Mouse (Mus musculus) midbrain, embryonic 14.5 days (tissue): ENCODE data around the gene Xxylt1. TPM values are rescaled to one million over a fixed set of nuclear protein-coding genes. Genes with fewer than 3 reads are reported as not detected.

Experiments used
- ATAC-seq: fragments of 200-750 bp; cut with Nextera tagmentation; 2 replicates; pipeline ENCODE4 v1.8.0; 2017; ENCODE audit warnings: moderate number of reproducible peaks, moderate library complexity; ENCODE audit not compliant: low FRiP score, low TSS enrichment
- DNase-seq: peaks from one replicate; pipeline ENCODE4 v3.0.0-alpha.2; 2015
- H3K27ac ChIP-seq: fragments of 300-500 bp; sonication (generic); replicated peaks from 2 replicates; pipeline ENCODE4 v1.5.1; 2014; ENCODE audit warnings: mild to moderate bottlenecking, low read depth, low read length, moderate library complexity
- H3K27me3 ChIP-seq: fragments of 300-500 bp; sonication (generic); 2 replicates; pipeline ENCODE4 v1.6.1; 2014; ENCODE audit warnings: low read length, control low read depth, mixed read lengths; ENCODE audit not compliant: control insufficient read depth, insufficient read depth
- H3K36me3 ChIP-seq: fragments of 300-500 bp; sonication (generic); 2 replicates; pipeline ENCODE4 v1.6.1; 2014; ENCODE audit warnings: low read length, control low read depth; ENCODE audit not compliant: control insufficient read depth, insufficient read depth
- H3K4me1 ChIP-seq: fragments of 300-500 bp; sonication (generic); 2 replicates; pipeline ENCODE4 v1.6.1; 2014; ENCODE audit warnings: mild to moderate bottlenecking, antibody characterized with exemption, low read length, control low read depth; ENCODE audit not compliant: control insufficient read depth, insufficient read depth
- H3K4me2 ChIP-seq: fragments of 300-500 bp; sonication (generic); 2 replicates; pipeline ENCODE4 v1.6.1; 2014; ENCODE audit warnings: mild to moderate bottlenecking, low read length, moderate library complexity
- H3K4me3 ChIP-seq: fragments of 300-500 bp; sonication (generic); replicated peaks from 2 replicates; pipeline ENCODE4 v1.5.1; 2014; ENCODE audit warnings: low read depth, low read length
- H3K9ac ChIP-seq: fragments of 300-500 bp; sonication (generic); replicated peaks from 2 replicates; pipeline ENCODE4 v1.6.1; 2014; ENCODE audit warnings: mild to moderate bottlenecking, low read length, moderate library complexity
- H3K9me3 ChIP-seq: fragments of 300-500 bp; sonication (generic); 2 replicates; pipeline ENCODE4 v1.6.1; 2016; ENCODE audit warnings: low read length, control low read depth, mixed read lengths; ENCODE audit not compliant: control insufficient read depth
- whole genome bisulfite sequencing: fragments of 180-500 bp; shearing (Covaris S2); extraction: QIAGEN DNeasy Blood & Tissue Kit; methylation state at CpG from one replicate; pipeline ENCODE4 v1.1.7; 2014; 5-methylcytosine and 5-hydroxymethylcytosine counted together
- polyA plus RNA-seq: library from polyadenylated mRNA; unstranded; fragments of >200 nt; fragmentation: Nextera tagmentation; extraction: Ambion mirVana; gene quantifications from 2 replicates; pipeline ENCODE4 v1.2.1, GENCODE M21; 2014

The Xxylt1 gene
- polyA plus RNA-seq, 1 experiment from 2014 or later: 14.4 TPM

DNA sequence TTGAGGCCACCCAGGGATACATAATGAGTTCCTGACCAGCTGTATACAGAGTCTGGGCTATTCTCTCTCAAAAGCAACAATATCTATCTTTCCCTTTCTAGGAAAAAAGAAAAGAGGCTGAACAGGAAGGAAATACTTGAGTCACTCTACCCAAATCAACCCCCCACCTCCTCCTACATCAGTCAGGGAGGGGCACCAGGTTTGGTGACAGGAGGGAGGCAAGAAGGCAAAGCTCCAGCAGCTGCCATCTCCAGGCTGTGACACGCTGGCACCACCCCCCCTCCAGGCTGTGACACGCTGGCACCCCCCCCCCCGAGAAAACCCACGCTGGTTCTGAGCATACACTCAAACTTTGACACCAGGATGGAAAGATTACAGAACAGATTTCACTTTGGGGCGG, 85.8 kb downstream of the Xxylt1 start:
- no peaks in the 10 kb centered on the region for H3K27me3 ChIP-seq
- H3K9me3 ChIP-seq: no peaks in the 10 kb centered on the region
- H3K4me2 ChIP-seq: no peak overlapping the region
- H3K4me1 ChIP-seq: no peaks in the 10 kb centered on the region
- no peak overlapping the region for H3K27ac ChIP-seq
- no peak overlapping the region for H3K4me3 ChIP-seq
- DNase-seq (no peak), ATAC-seq (no peak)
- no peak overlapping the region for H3K9ac ChIP-seq
- WGBS: 86% methylated on average over 5 of the region's 5 CpGs
- no peaks in the 10 kb centered on the region for H3K36me3 ChIP-seq

DNA sequence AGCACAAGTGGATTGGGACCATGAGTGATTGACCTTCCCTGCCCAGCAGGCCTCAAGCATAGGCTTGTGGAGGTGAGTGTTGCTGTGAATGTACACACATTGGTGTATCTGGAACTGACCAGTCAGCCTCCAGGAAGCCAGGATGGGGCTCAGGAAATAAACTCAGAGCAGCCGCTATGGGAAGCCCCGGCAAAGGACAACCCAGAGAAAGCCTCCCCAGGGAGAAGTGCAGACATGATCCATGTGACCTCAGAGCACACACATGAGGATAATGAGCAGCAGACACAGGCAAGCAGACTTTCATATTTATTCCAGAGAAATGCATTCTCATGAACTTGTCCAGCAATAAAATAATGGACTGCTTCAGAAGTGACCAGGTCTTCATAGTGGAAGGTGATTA, 86.4 kb downstream of the Xxylt1 start:
- WGBS: 69% methylated on average over 2 of the region's 2 CpGs
- DNase-seq: no peak

DNA sequence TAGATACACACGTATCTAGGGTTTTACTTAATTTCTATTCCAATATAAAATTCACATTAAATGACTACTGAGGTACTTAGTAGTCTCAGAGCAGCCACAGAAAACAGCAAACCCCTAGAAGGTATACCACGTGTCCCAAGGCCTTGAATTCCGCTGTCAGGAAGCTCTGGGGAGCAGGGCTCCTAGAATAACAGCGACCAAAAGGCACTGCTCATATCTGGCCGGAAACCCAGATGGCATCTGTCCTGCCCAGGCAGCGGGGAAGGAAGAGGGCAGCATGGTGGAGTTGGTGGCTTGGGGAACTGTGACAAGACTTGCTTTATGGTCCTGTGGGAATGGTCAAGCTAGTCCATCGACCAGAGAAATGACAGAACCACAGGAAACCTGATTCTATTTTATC, 86.9 kb downstream of the Xxylt1 start:
- H3K27me3 ChIP-seq: no peaks in the 10 kb centered on the region
- no peaks in the 10 kb centered on the region for H3K9me3 ChIP-seq
- WGBS: 89% methylated on average over 7 of the region's 7 CpGs

More for the DNA sequence above, 86.4 kb downstream of the Xxylt1 start:
- Histone ChIP-seq H3K9ac (no peak overlapping the region), H3K9me3 (no peaks in the 10 kb centered on the region), H3K36me3 (no peaks in the 10 kb centered on the region), H3K27ac (no peak overlapping the region), H3K27me3 (no peaks in the 10 kb centered on the region), H3K4me2 (no peak overlapping the region), H3K4me1 (no peaks in the 10 kb centered on the region), H3K4me3 (no peak overlapping the region)
- ATAC-seq: no peak

DNA sequence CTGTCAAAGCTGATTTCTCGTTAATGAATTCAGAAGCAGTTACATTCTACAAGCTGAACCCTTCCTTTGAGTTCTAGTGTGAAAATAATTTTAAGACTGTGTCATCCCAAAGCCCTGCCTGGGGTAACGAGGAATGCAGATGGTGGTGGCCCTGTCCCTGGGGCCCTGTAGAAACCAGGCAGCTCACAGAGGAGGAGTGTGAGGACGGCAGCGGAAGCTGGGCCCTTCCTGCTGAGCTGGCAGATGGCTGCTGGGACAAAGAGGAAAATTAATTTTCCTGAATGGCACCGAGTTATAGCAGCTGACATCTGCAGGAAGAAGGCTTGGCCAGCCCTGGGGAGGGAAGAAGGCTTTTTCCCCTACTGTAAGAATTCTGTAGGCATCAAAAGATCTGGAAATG, 88.7 kb downstream of the Xxylt1 start:
- Histone ChIP-seq H3K9ac (no peak overlapping the region), H3K36me3 (no peaks in the 10 kb centered on the region), H3K4me2 (no peak overlapping the region), H3K27ac (peak overlapping the region; percentile 50), H3K4me3 (no peak overlapping the region), H3K4me1 (no peaks in the 10 kb centered on the region; the same call in 1 of the 2 replicates), H3K27me3 (no peaks in the 10 kb centered on the region), H3K9me3 (no peaks in the 10 kb centered on the region)
- 38% methylated on average over 5 of the region's 5 CpGs for WGBS
- ATAC-seq: no peak
- DNase-seq: no peak

More for the DNA sequence above, 86.9 kb downstream of the Xxylt1 start:
- Histone ChIP-seq H3K4me1 (no peaks in the 10 kb centered on the region), H3K4me3 (no peak overlapping the region), H3K27ac (no peak overlapping the region), H3K9ac (no peak overlapping the region), H3K36me3 (no peaks in the 10 kb centered on the region), H3K4me2 (no peak overlapping the region)
- ATAC-seq (no peak), DNase-seq (no peak)

DNA sequence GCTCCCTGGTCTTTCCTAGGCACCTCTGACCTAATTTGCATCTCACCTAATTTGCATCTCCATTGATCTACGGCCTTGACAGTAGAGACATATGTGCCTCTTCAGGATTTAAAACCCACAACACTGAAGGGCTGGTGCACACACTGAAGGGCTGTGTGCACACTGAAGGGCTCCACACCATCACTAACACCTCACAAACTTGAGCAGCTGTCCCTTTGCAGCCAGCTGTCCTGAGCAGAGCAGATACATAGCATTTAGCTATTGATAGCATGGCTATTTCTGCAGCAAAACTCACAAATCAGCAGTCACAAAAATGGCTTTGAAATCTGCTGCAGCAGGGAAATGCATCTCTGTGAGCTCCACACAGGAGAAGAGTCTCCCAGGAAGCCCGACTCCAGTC, 90.6 kb downstream of the Xxylt1 start:
- ATAC-seq: no peak
- H3K4me2 ChIP-seq: no peak overlapping the region
- H3K9me3 ChIP-seq: no peaks in the 10 kb centered on the region
- no peaks in the 10 kb centered on the region for H3K36me3 ChIP-seq
- WGBS: 47% methylated on average over 2 of the region's 2 CpGs
- 0 out of 2 replicates have a peak overlapping the region, but pooled peaks have one; percentile 15 for H3K27ac ChIP-seq
- no peak overlapping the region for H3K9ac ChIP-seq
- no peak for DNase-seq
- no peak overlapping the region for H3K4me3 ChIP-seq
- no peaks in the 10 kb centered on the region; the same call in 1 of the 2 replicates for H3K4me1 ChIP-seq
- no peaks in the 10 kb centered on the region for H3K27me3 ChIP-seq

DNA sequence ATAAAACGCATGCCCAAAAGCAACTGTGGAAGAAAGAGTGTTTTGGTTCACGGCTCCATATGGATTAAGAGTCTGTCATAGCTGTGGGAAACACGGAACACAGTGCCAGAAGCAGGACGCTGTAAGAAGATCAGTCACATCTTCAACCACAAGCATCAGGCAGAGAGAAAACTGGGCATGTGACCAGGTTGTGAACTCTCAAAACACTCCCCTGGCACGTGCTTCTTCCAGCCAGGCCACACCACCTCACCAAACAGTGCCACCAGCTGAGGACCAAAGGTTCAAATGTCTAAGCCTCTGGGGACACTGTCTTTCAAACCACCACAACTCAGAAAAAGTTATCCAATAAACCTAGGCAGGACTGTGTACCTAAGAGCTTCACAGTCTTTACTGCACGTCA, 93.0 kb downstream of the Xxylt1 start:
- no peak overlapping the region for H3K27ac ChIP-seq
- WGBS: 82% methylated on average over 6 of the region's 6 CpGs

DNA sequence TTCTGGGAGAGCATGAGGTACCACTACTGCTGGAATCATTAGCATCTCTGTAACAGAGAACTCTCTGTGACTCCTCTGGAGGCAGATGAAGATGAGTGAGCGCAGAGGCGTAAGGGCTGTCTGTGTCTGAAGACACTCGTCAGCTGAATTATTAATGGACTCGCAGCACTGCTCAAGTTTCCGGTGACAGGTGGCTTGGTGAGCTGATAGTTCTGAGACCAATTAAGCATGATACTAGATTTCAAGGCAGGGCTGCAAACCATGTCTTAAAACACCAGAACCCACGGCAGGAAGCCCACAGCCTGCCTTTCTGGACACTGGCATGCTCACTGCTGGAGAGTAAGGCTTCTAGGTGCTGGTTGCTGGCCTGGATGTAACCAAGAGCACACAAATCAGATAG, 93.5 kb downstream of the Xxylt1 start:
- H3K9ac ChIP-seq: no peak overlapping the region
- 63% methylated on average over 6 of the region's 6 CpGs for WGBS
- ATAC-seq (peak; percentile 38; the same call in 1 of the 2 replicates), DNase-seq (peak; percentile 48)
- no peak overlapping the region for H3K4me2 ChIP-seq
- no peaks in the 10 kb centered on the region for H3K36me3 ChIP-seq
- H3K27me3 ChIP-seq: no peaks in the 10 kb centered on the region
- H3K27ac ChIP-seq: 0 out of 2 replicates have a peak overlapping the region, but pooled peaks have one; percentile 60
- H3K9me3 ChIP-seq: no peaks in the 10 kb centered on the region
- H3K4me3 ChIP-seq: no peak overlapping the region
- H3K4me1 ChIP-seq: peaks cover 6% of the 10 kb centered on the region

More for the DNA sequence above, 93.0 kb downstream of the Xxylt1 start:
- H3K9me3 ChIP-seq: no peaks in the 10 kb centered on the region
- peaks cover 6% of the 10 kb centered on the region for H3K4me1 ChIP-seq
- H3K4me2 ChIP-seq: no peak overlapping the region
- ATAC-seq (no peak), DNase-seq (no peak)
- no peak overlapping the region for H3K4me3 ChIP-seq
- H3K9ac ChIP-seq: no peak overlapping the region
- H3K36me3 ChIP-seq: no peaks in the 10 kb centered on the region
- no peaks in the 10 kb centered on the region for H3K27me3 ChIP-seq

DNA sequence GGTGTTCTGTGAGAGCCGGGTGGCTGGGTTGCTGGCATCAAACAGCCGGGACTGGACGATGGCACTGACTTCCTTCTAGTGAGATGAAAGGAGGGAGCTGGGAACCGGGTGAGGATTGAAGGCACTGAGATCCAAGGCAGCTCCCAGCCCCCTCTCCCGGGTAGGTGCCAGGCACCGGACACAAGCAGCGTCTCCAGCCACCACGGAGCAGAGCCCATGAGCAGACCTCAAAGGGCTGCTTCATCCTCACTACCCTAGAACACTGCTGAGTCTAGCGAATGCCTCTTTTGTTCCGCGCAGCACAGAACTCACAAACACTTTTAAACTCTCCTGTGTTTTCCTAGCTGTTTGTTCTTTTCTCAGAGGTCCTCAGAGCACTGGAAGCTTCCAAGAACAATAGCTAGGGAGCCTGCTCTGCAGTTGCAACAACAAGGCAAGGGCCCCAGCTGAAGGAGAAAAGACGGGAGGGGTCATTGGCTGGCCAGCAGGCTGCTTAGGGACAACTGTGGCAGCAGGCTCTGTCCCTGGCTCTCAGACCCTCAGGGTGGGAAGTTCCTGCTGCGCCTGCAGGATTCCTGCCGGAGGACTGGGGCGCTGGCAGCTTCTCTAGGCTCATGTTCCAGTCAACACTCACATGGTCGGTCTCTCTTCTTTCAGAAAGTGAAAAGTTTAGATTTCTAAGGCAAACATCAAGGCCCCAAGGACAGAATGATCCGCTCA, 96.2 kb downstream of the Xxylt1 start:
- Histone ChIP-seq H3K4me3 (no peak overlapping the region), H3K9me3 (no peaks in the 10 kb centered on the region), H3K9ac (no peak overlapping the region), H3K27ac (peak overlapping the region; percentile 20; the same call in 1 of the 2 replicates), H3K27me3 (no peaks in the 10 kb centered on the region), H3K4me2 (no peak overlapping the region), H3K36me3 (no peaks in the 10 kb centered on the region), H3K4me1 (peaks cover 6% of the 10 kb centered on the region)
- DNase-seq (peak; percentile 29), ATAC-seq (no peak)
- WGBS: 24% methylated on average over 17 of the region's 17 CpGs

DNA sequence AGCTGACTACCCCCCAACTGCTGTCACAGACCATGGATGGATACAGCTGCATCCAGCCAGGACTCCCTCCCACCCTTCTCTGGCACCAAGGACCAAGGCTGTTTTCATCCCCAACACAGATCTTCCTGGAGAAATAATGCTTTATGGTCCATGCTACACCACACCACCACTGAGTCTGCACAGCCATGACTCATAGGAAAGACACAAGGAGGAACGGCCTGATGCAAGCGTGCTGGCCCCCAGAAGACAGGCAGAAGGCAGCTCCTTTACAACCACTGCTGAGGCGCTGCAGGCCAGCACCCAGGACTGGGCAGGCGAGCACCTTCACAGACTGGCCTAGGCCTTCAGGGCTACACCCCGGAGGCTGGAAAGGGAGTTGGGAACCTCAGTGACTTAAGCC, 97.1 kb downstream of the Xxylt1 start:
- H3K9ac ChIP-seq: no peak overlapping the region
- no peaks in the 10 kb centered on the region for H3K9me3 ChIP-seq
- no peaks in the 10 kb centered on the region for H3K27me3 ChIP-seq
- 93% methylated on average over 5 of the region's 5 CpGs for WGBS
- no peaks in the 10 kb centered on the region for H3K36me3 ChIP-seq
- H3K27ac ChIP-seq: no peak overlapping the region
- ATAC-seq (no peak), DNase-seq (no peak)
- peaks cover 6% of the 10 kb centered on the region for H3K4me1 ChIP-seq
- no peak overlapping the region for H3K4me3 ChIP-seq
- no peak overlapping the region for H3K4me2 ChIP-seq
